Mouse (Mus musculus): ENCODE data around the gene Gas7. TPM values are rescaled to one million over a fixed set of nuclear protein-coding genes. Genes with fewer than 3 reads are reported as not detected.

The Gas7 gene
- total RNA-seq, 1 experiment from 2014 or later, result 6.5 TPM

DNA sequence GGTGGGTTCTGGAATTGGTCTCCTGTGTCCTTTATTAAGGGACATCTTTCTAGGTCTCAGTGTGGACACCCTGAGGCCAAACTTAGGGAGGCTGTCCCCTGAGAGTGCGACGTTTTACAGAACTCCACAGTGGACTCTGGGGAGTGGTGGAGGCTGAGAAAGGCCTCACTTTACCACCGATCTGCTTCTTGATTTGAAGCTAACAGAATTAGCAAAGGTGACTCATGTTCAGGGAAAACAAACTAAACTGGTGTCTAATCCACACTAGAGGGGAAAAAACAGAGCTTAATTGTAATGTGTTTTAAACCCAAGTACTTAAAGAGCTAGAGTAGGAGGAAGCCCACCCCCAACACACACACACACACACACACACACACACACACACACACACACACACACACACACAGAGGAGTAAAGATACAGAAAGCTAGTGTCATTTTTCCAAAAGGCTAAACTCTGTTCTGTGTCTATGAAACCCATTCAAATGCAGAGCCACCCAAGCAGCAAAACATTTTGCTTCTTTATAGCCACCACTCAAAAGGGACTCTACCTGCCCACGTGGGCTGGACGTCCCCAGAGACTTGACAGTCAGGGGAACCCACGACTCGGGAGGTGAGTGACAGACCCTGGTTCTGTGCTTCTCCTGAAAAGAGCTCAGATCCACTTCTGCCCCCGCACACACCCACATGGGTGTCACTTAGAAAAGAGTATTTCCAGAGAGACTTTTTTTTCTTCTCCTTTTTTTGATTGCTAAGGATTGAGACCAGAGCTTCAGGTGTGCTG, 268.2 kb downstream of the Gas7 start:
- no peak for ATAC-seq (ENCODE audit: extremely low read depth, insufficient number of reproducible peaks, low FRiP score, poor library complexity, severe bottlenecking)

GRCm38 (mm10) chr11:67727095-67727494, 271.9 kb downstream of the Gas7 start:
- ATAC-seq (ENCODE audit: extremely low read depth, insufficient number of reproducible peaks, low FRiP score, poor library complexity, severe bottlenecking), result no peak

DNA sequence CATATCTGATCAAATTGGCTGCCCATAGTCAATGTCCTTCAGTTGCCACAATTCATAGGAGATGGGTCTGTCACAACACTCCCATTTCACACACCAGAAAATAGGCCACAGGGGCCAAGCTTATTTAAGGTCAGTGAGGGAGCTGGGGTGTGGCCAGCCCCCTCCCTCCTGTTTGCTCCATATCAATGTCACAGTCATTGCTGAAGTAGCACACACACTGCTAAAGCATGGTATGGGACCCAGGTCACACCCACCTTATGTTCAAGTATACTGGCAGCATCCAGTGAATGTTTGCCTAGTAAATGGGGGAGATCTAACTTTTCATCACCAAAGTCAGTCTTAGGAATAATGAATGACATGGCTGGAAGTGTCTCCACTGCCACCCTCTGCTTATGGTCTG, 273.5 kb downstream of the Gas7 start:
- no peak for ATAC-seq (ENCODE audit: extremely low read depth, insufficient number of reproducible peaks, low FRiP score, poor library complexity, severe bottlenecking)

- ATAC-seq (ENCODE audit: extremely low read depth, insufficient number of reproducible peaks, low FRiP score, poor library complexity, severe bottlenecking), result no peak
Observed at GRCm38 (mm10) chr11:67731056-67731455, 275.8 kb downstream of the Gas7 start.

GRCm38 (mm10) chr11:67733726-67734125, 278.5 kb downstream of the Gas7 start:
- no peak for ATAC-seq (ENCODE audit: extremely low read depth, insufficient number of reproducible peaks, low FRiP score, poor library complexity, severe bottlenecking)

DNA sequence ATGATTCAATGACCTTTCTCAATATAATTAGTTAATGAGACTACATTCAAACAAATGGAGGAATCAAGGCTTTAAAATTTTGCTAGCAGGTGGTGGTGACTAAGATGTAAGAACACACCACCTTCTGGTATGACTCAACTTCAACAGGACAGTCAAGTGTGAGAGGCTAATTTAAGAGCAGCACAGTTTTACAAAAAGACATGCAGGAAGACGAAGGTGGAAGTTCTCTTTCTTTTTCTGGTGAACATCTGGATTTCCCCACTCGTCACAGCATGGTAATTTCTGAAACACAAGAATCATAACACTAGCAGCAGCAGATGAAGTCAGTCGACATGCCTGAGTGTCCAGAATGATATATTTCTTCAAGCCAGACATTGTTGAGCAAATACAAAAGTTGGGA, 279.4 kb downstream of the Gas7 start:
- no peak for ATAC-seq (ENCODE audit: extremely low read depth, insufficient number of reproducible peaks, low FRiP score, poor library complexity, severe bottlenecking)

- ATAC-seq (ENCODE audit: extremely low read depth, insufficient number of reproducible peaks, low FRiP score, poor library complexity, severe bottlenecking), result no peak
Observed at GRCm38 (mm10) chr11:67738345-67738744, 283.1 kb downstream of the Gas7 start.

Other genes starting within 250 kb of the Gas7 start
- gene Myh4, start 217.4 kb upstream of the Gas7 start, total RNA-seq (2017), result not detected in 2 replicates
- gene Myh8, start 178.3 kb upstream of the Gas7 start, total RNA-seq (2017), result not detected in 2 replicates
- not detected in 2 replicates for gene Myh13, start 133.8 kb upstream of the Gas7 start, total RNA-seq (2017)
- gene Rcvrn, start 239.9 kb downstream of the Gas7 start, total RNA-seq (2017), result not detected in 2 replicates